Mouse (Mus musculus): ENCODE measurements around the gene Dock2.

DNA sequence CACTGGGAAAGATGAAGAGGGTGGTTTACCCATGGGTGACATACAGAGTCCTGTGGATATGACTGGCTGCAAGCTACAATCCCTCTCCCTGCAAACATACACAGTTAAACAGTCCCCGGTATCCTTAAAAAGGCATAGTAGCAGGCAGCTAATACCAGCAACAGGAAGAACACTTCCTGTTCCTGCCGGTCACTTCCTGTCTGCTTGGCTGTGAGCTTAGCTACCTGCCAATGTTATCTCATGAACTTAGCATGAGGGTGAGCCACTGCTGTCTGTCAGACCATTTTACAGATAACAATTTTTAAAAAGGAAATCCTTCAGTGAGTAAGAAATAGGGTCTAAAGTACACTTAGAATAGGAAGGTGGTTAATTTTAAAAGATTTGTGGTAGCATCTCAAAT is 385.1 kb downstream of the Dock2 start:
- TF ChIP-seq CTCF (IDR thresholded peaks at IDR 0.05; ENCODE audit: low read depth) (no peak), EP300 (IDR thresholded peaks at IDR 0.05; ENCODE audit: low read depth) (no peak)
